Mouse (Mus musculus): ENCODE results near the gene Ankrd26. TPM values are rescaled to one million over a fixed set of nuclear protein-coding genes. Genes with fewer than 3 reads are reported as not detected.

Ankrd26 gene
- polyA plus RNA-seq, 1 experiment, result 1.0 TPM

GRCm38 (mm10) chr6:118535321-118535720 is 26.7 kb downstream of the Ankrd26 start:
- H3K4me1 ChIP-seq (ENCODE audit: control insufficient read depth, insufficient read depth, low read length), result peaks cover 2% of the 10 kb centered on the region; the same call in 1 of the 2 replicates
- H3K27ac ChIP-seq (ENCODE audit: insufficient read depth, low read depth, low read length), result no peak overlapping the region
- no peak overlapping the region for H3K4me3 ChIP-seq (ENCODE audit: insufficient read depth, low read depth, low read length)
- no peaks in the 10 kb centered on the region for H3K27me3 ChIP-seq (replicated peaks; ENCODE audit: control insufficient read depth, insufficient read depth, low read length)
- no peaks in the 10 kb centered on the region; the same call in none of the 2 replicates for H3K36me3 ChIP-seq (ENCODE audit: control insufficient read depth, insufficient read depth, low read length)
- WGBS, result 87% methylated on average over 10 of the region's 10 CpGs
- DNase-seq, result no peak
- no peak for TF ChIP-seq CTCF (conservative IDR thresholded peaks at IDR 0.05; ENCODE audit: insufficient read depth, insufficient read length, low read depth, low read length)
- TF ChIP-seq POLR2A (IDR thresholded peaks at IDR 0.05; ENCODE audit: low read depth, low read length), result no peak

- TF ChIP-seq POLR2A (IDR thresholded peaks at IDR 0.05; ENCODE audit: low read depth, low read length) (no peak), CTCF (conservative IDR thresholded peaks at IDR 0.05; ENCODE audit: insufficient read depth, insufficient read length, low read depth, low read length) (no peak)
- no peak overlapping the region for H3K4me3 ChIP-seq (ENCODE audit: insufficient read depth, low read depth, low read length)
- DNase-seq, result no peak
- H3K27me3 ChIP-seq (replicated peaks; ENCODE audit: control insufficient read depth, insufficient read depth, low read length), result no peaks in the 10 kb centered on the region
- WGBS, result 89% methylated on average over 9 of the region's 9 CpGs
- 0 out of 2 replicates have a peak, but pooled peaks cover 1% of the 10 kb centered on the region for H3K36me3 ChIP-seq (ENCODE audit: control insufficient read depth, insufficient read depth, low read length)
- no peak overlapping the region for H3K27ac ChIP-seq (ENCODE audit: insufficient read depth, low read depth, low read length)
- peaks cover 2% of the 10 kb centered on the region; the same call in 1 of the 2 replicates for H3K4me1 ChIP-seq (ENCODE audit: control insufficient read depth, insufficient read depth, low read length)
Measured at GRCm38 (mm10) chr6:118533381-118533780, 28.6 kb downstream of the Ankrd26 start.

DNA sequence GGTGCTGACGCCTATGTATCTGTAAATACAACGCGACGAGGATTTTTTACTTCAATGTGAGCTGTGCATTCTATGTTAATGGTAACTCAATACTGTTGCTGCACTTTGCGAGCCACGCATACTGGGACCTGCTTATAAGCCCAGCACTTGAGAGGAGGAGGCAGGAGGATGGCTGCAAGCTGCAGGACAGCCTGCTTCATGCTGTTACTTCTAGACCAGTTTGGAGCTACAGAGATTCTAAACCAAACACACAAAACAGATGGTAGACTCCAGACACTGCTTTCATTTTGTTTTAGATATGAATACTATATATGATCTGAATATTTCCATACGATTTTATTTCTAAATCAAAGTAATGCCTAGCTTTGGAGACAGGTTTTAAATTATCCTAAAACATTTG is 41.4 kb downstream of the Ankrd26 start:
- no peaks in the 10 kb centered on the region for H3K27me3 ChIP-seq (replicated peaks; ENCODE audit: control insufficient read depth, insufficient read depth, low read length)
- WGBS, result 93% methylated on average over 7 of the region's 7 CpGs
- peaks cover 2% of the 10 kb centered on the region for H3K36me3 ChIP-seq (ENCODE audit: control insufficient read depth, insufficient read depth, low read length)
- no peak overlapping the region for H3K4me3 ChIP-seq (ENCODE audit: insufficient read depth, low read depth, low read length)
- no peak for DNase-seq
- H3K27ac ChIP-seq (ENCODE audit: insufficient read depth, low read depth, low read length), result no peak overlapping the region
- no peak for TF ChIP-seq CTCF (conservative IDR thresholded peaks at IDR 0.05; ENCODE audit: insufficient read depth, insufficient read length, low read depth, low read length)
- TF ChIP-seq POLR2A (IDR thresholded peaks at IDR 0.05; ENCODE audit: low read depth, low read length), result no peak
- H3K4me1 ChIP-seq (ENCODE audit: control insufficient read depth, insufficient read depth, low read length), result no peaks in the 10 kb centered on the region

GRCm38 (mm10) chr6:118513335-118514012 is 48.6 kb downstream of the Ankrd26 start:
- Histone ChIP-seq H3K27me3 (replicated peaks; ENCODE audit: control insufficient read depth, insufficient read depth, low read length) (no peaks in the 10 kb centered on the region), H3K4me3 (ENCODE audit: insufficient read depth, low read depth, low read length) (no peak overlapping the region), H3K36me3 (ENCODE audit: control insufficient read depth, insufficient read depth, low read length) (0 out of 2 replicates have a peak, but pooled peaks cover 1% of the 10 kb centered on the region), H3K27ac (ENCODE audit: insufficient read depth, low read depth, low read length) (no peak overlapping the region), H3K4me1 (ENCODE audit: control insufficient read depth, insufficient read depth, low read length) (no peaks in the 10 kb centered on the region)
- no peak for DNase-seq
- 95% methylated on average over 12 of the region's 12 CpGs for WGBS
- TF ChIP-seq POLR2A (IDR thresholded peaks at IDR 0.05; ENCODE audit: low read depth, low read length), result no peak
- TF ChIP-seq CTCF (conservative IDR thresholded peaks at IDR 0.05; ENCODE audit: insufficient read depth, insufficient read length, low read depth, low read length), result no peak

GRCm38 (mm10) chr6:118499010-118499409 is 63.0 kb downstream of the Ankrd26 start:
- no peak overlapping the region for H3K4me3 ChIP-seq (ENCODE audit: insufficient read depth, low read depth, low read length)
- no peak overlapping the region for H3K27ac ChIP-seq (ENCODE audit: insufficient read depth, low read depth, low read length)
- H3K27me3 ChIP-seq (replicated peaks; ENCODE audit: control insufficient read depth, insufficient read depth, low read length), result no peaks in the 10 kb centered on the region
- no peaks in the 10 kb centered on the region for H3K36me3 ChIP-seq (ENCODE audit: control insufficient read depth, insufficient read depth, low read length)
- TF ChIP-seq CTCF (conservative IDR thresholded peaks at IDR 0.05; ENCODE audit: insufficient read depth, insufficient read length, low read depth, low read length) (no peak), POLR2A (IDR thresholded peaks at IDR 0.05; ENCODE audit: low read depth, low read length) (no peak)
- no peaks in the 10 kb centered on the region for H3K4me1 ChIP-seq (ENCODE audit: control insufficient read depth, insufficient read depth, low read length)
- DNase-seq, result no peak
- 89% methylated on average over 7 of the region's 7 CpGs for WGBS

DNA sequence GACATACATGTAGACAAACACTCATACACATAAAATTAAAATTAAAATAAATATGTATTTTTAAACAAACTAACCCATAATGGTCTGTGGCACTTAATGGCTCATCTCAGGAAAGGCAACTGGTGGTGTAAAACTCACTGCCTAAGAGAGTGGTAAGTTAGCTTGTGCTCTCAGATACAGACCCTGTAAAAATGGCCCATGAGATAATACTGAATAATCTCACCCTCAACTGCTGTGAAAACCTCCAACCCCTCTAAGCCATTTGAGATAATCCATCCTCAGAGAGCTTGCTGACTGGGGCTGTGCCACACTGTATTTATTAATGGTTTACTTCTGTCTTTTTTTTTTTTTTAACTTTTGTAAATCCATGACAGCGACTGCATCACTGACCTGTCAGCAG is 79.9 kb downstream of the Ankrd26 start:
- WGBS, result 64% methylated on average over 1 of the region's 1 CpGs

GRCm38 (mm10) chr6:118478957-118479708 is 82.9 kb downstream of the Ankrd26 start, which contains the start of gene Zfp9:
Gene Zfp9 (minus strand): TSS chr6:118479320.
- Histone ChIP-seq H3K4me3 (ENCODE audit: insufficient read depth, low read depth, low read length) (peak within 1 kb of the TSS; percentile 84), H3K27me3 (replicated peaks; ENCODE audit: control insufficient read depth, insufficient read depth, low read length) (no peaks in the 10 kb centered on the region), H3K4me1 (ENCODE audit: control insufficient read depth, insufficient read depth, low read length) (no peaks in the 10 kb centered on the region), H3K36me3 (ENCODE audit: control insufficient read depth, insufficient read depth, low read length) (no peaks in the 10 kb centered on the region), H3K27ac (ENCODE audit: insufficient read depth, low read depth, low read length) (no peak within 1 kb of the TSS)
- DNase-seq, result peak; percentile 80
- WGBS, result 2% methylated on average over 54 of the region's 57 CpGs
- TF ChIP-seq CTCF (conservative IDR thresholded peaks at IDR 0.05; ENCODE audit: insufficient read depth, insufficient read length, low read depth, low read length), result no peak
- no peak for TF ChIP-seq POLR2A (IDR thresholded peaks at IDR 0.05; ENCODE audit: low read depth, low read length)

More for the DNA sequence above, 79.9 kb downstream of the Ankrd26 start:
- DNase-seq, result no peak
- TF ChIP-seq CTCF (conservative IDR thresholded peaks at IDR 0.05; ENCODE audit: insufficient read depth, insufficient read length, low read depth, low read length) (no peak), POLR2A (IDR thresholded peaks at IDR 0.05; ENCODE audit: low read depth, low read length) (no peak)
- H3K4me1 ChIP-seq (ENCODE audit: control insufficient read depth, insufficient read depth, low read length), result no peaks in the 10 kb centered on the region
- H3K4me3 ChIP-seq (ENCODE audit: insufficient read depth, low read depth, low read length), result no peak overlapping the region
- H3K36me3 ChIP-seq (ENCODE audit: control insufficient read depth, insufficient read depth, low read length), result no peaks in the 10 kb centered on the region
- H3K27me3 ChIP-seq (replicated peaks; ENCODE audit: control insufficient read depth, insufficient read depth, low read length), result no peaks in the 10 kb centered on the region
- H3K27ac ChIP-seq (ENCODE audit: insufficient read depth, low read depth, low read length), result no peak overlapping the region

All from kidney, adult 2 months (tissue).